Mouse (Mus musculus) forebrain, embryonic 10.5 days (tissue): ENCODE measurements around the gene Ptprcap. TPM values are rescaled to one million over a fixed set of nuclear protein-coding genes. Genes with fewer than 3 reads are reported as not detected.
A peak's percentile ranks its signal among the peaks of the same experiment; 100 is the strongest.
"Not testable (repeated sequence)": the region's sequence is repeated elsewhere in the genome, so short reads cannot be mapped to it uniquely, and the experiment has no call there.

Experiments
- DNase-seq: peaks from one replicate; pipeline ENCODE4 v3.0.0-alpha.2; 2017; ENCODE audit warnings: low spot score; ENCODE audit errors: extremely low spot score
- H3K27ac ChIP-seq: fragments of 300-500 bp; sonication (generic); 2 replicates; pipeline ENCODE4 v1.5.1; 2016; ENCODE audit warnings: mild to moderate bottlenecking
- H3K27me3 ChIP-seq: fragments of 300-500 bp; sonication (generic); 2 replicates; pipeline ENCODE4 v1.6.1; 2016; ENCODE audit warnings: mild to moderate bottlenecking; ENCODE audit not compliant: poor library complexity, severe bottlenecking
- H3K36me3 ChIP-seq: fragments of 300-500 bp; sonication (generic); replicated peaks from 2 replicates; pipeline ENCODE4 v1.6.1; 2016; ENCODE audit warnings: mild to moderate bottlenecking, moderate library complexity
- H3K4me1 ChIP-seq: fragments of 300-500 bp; sonication (generic); 2 replicates; pipeline ENCODE4 v1.6.1; 2016
- H3K4me3 ChIP-seq: fragments of 300-500 bp; sonication (generic); 2 replicates; pipeline ENCODE4 v1.5.1; 2016; ENCODE audit warnings: mild to moderate bottlenecking, moderate library complexity
- H3K9me3 ChIP-seq: fragments of 300-500 bp; sonication (generic); 2 replicates; pipeline ENCODE4 v1.6.1; 2016; ENCODE audit warnings: mild to moderate bottlenecking, moderate library complexity
- WGBS: fragments of 180-500 bp; shearing (Covaris S2); methylation state at CpG from one replicate; pipeline ENCODE4 v1.1.7; 2016; 5-methylcytosine and 5-hydroxymethylcytosine counted together
- polyA plus RNA-seq: library from polyadenylated mRNA; unstranded; fragments of >200 nt; fragmentation: Nextera tagmentation; extraction: Ambion mirVana; gene quantifications from 2 replicates; pipeline ENCODE4 v1.2.1, GENCODE M21; 2016

Ptprcap gene
- polyA plus RNA-seq, 1 experiment from 2014 or later, result not detected

DNA sequence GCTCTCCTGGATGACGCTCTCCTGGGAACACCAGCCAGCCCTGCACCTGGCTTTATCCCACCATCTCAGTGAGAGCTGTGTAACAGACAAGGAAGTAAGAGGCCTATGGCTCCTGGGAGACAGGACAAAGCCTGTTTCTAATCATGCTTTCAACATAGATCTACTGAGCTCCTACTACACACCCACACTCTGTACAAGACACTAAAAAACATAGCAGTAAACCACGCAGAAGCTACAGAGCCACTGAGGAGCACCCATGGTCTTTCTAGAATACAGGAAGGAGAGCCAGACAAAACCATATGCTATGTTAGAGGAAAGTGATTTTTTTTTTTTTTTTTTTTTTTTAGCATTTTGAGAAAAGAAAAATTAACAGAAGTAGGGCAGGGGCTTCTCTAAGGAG is 35.1 kb upstream of the Ptprcap start:
- H3K4me1 ChIP-seq, result peaks cover 21% of the 10 kb centered on the region
- no peak overlapping the region for H3K4me3 ChIP-seq
- H3K27me3 ChIP-seq, result peaks cover 7% of the 10 kb centered on the region; the same call in 1 of the 2 replicates
- no peaks in the 10 kb centered on the region for H3K9me3 ChIP-seq
- no peak for DNase-seq
- 96% methylated on average over 2 of the region's 2 CpGs for WGBS
- no peak overlapping the region for H3K27ac ChIP-seq
- H3K36me3 ChIP-seq, result peaks cover 50% of the 10 kb centered on the region

- Histone ChIP-seq H3K36me3 (peaks cover 34% of the 10 kb centered on the region), H3K27ac (no peak overlapping the region), H3K9me3 (no peaks in the 10 kb centered on the region), H3K4me1 (peaks cover 18% of the 10 kb centered on the region), H3K4me3 (peak overlapping the region; percentile 57; the same call in 1 of the 2 replicates), H3K27me3 (peaks cover 7% of the 10 kb centered on the region; the same call in 1 of the 2 replicates)
- DNase-seq, result no peak
- WGBS, result 89% methylated on average over 6 of the region's 6 CpGs
Observed at GRCm38 (mm10) chr19:4119716-4120487, 33.5 kb upstream of the Ptprcap start.

GRCm38 (mm10) chr19:4120496-4120895 is 32.9 kb upstream of the Ptprcap start:
- peak overlapping the region; percentile 57 for H3K4me3 ChIP-seq

GRCm38 (mm10) chr19:4121097-4121805 is 32.2 kb upstream of the Ptprcap start:
- WGBS, result 3% methylated on average over 38 of the region's 38 CpGs
- Histone ChIP-seq H3K4me3 (peak overlapping the region; percentile 57), H3K9me3 (no peaks in the 10 kb centered on the region), H3K36me3 (peaks cover 21% of the 10 kb centered on the region), H3K27ac (peak overlapping the region; percentile 91), H3K27me3 (peaks cover 7% of the 10 kb centered on the region; the same call in 1 of the 2 replicates), H3K4me1 (peaks cover 23% of the 10 kb centered on the region)
- peak; percentile 96 for DNase-seq

More at GRCm38 (mm10) chr19:4120496-4120895, 32.9 kb upstream of the Ptprcap start:
- DNase-seq, result no peak
- WGBS, result 91% methylated on average over 2 of the region's 2 CpGs
- Histone ChIP-seq H3K4me1 (peaks cover 23% of the 10 kb centered on the region), H3K9me3 (no peaks in the 10 kb centered on the region), H3K27ac (no peak overlapping the region), H3K36me3 (peaks cover 28% of the 10 kb centered on the region), H3K27me3 (peaks cover 7% of the 10 kb centered on the region; the same call in 1 of the 2 replicates)

GRCm38 (mm10) chr19:4121896-4122295 is 31.5 kb upstream of the Ptprcap start:
- not testable (repeated sequence) for H3K27ac ChIP-seq

GRCm38 (mm10) chr19:4122411-4123370 is 30.7 kb upstream of the Ptprcap start:
- H3K9me3 ChIP-seq, result no peaks in the 10 kb centered on the region

More at GRCm38 (mm10) chr19:4121896-4122295, 31.5 kb upstream of the Ptprcap start:
- H3K9me3 ChIP-seq, H3K27me3 ChIP-seq, DNase-seq, H3K4me3 ChIP-seq: not testable (repeated sequence)
- Histone ChIP-seq H3K4me1 (peaks cover 30% of the 10 kb centered on the region), H3K36me3 (peaks cover 15% of the 10 kb centered on the region)
- 56% methylated on average over 6 of the region's 6 CpGs for WGBS

DNA sequence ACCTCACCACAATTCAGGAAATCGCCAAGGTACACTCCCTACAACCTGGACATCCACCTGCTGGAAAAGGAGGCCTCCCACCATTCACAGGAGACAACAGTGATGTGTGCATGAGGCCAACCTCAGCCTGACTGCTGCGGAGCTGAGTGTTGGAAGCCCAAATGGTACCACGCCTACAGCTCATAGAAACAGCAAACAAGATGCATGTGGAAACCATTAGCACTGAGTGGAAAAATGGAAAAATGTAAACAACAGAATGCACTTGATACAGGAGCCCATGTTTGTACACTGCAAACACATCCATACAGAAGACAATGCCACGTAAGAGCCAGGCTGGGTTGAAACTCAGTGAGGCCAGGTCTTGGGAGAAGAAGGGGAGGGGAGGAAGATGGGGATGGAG is 29.0 kb upstream of the Ptprcap start:
- Histone ChIP-seq H3K4me3 (no peak overlapping the region), H3K4me1 (peaks cover 38% of the 10 kb centered on the region), H3K36me3 (peaks cover 22% of the 10 kb centered on the region), H3K27me3 (peaks cover 7% of the 10 kb centered on the region; the same call in 1 of the 2 replicates), H3K9me3 (no peaks in the 10 kb centered on the region), H3K27ac (no peak overlapping the region)
- 88% methylated on average over 4 of the region's 4 CpGs for WGBS
- no peak for DNase-seq

More at GRCm38 (mm10) chr19:4122411-4123370, 30.7 kb upstream of the Ptprcap start:
- Histone ChIP-seq H3K27ac (no peak overlapping the region), H3K36me3 (peaks cover 11% of the 10 kb centered on the region), H3K4me1 (peaks cover 38% of the 10 kb centered on the region), H3K4me3 (no peak overlapping the region), H3K27me3 (peaks cover 7% of the 10 kb centered on the region; the same call in 1 of the 2 replicates)
- WGBS, result 89% methylated on average over 7 of the region's 7 CpGs
- no peak for DNase-seq

GRCm38 (mm10) chr19:4125268-4125667 is 28.1 kb upstream of the Ptprcap start:
- peaks cover 35% of the 10 kb centered on the region for H3K4me1 ChIP-seq
- not testable (repeated sequence) for H3K9me3 ChIP-seq, DNase-seq, H3K27me3 ChIP-seq
- peaks cover 30% of the 10 kb centered on the region for H3K36me3 ChIP-seq
- 28% methylated on average over 4 of the region's 4 CpGs for WGBS
- peak overlapping the region; percentile 92 for H3K27ac ChIP-seq
- peak overlapping the region; percentile 83 for H3K4me3 ChIP-seq

- WGBS, result 1% methylated on average over 63 of the region's 64 CpGs
- no peaks in the 10 kb centered on the region for H3K9me3 ChIP-seq
- no peaks in the 10 kb centered on the region for H3K27me3 ChIP-seq
- H3K4me1 ChIP-seq, result peaks cover 28% of the 10 kb centered on the region
- peak within 1 kb of the TSS; percentile 92 for H3K27ac ChIP-seq
- H3K36me3 ChIP-seq, result peaks cover 37% of the 10 kb centered on the region
- H3K4me3 ChIP-seq, result peak within 1 kb of the TSS; percentile 83
- peak; percentile 98 for DNase-seq
Observed at GRCm38 (mm10) chr19:4125741-4126696, 27.4 kb upstream of the Ptprcap start, which contains the start of gene Aip. Gene Aip, minus strand, starts transcription at chr19:4125858.

DNA sequence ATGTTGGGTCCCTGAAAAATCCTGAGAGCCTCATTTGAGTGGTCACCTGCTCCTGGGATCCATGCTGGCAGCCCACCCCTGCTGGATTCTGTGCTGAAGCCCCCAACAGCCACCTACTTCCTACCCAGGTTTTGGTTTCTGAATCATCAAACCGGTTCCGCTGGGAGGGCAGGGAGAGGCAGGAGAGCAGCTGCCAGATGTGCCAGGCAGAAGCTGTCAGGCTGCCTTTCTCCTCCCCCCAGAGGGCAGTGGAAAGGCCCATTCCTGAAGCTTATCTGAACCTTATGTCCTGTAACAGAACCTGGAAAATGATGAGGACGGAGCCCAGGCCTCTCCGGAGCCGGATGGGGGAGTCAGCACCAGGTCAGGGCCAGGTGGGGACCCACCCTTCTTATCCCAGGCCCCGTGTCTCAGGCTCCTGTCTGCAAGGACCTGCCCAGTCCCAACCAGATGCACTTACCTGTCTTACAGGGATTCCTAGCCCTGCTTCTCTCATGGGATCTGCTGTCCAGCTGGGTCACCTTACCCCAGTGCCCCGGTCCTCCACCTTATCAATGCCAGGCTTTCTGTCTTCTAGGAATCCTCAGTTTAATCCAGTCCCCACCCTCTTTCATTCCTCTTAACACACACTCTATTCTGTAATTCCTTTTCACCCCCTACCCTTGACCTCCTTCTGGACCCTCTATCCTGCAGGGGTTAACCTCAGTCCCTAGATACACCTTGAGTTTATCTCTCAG is 26.5 kb upstream of the Ptprcap start:
- no peak for DNase-seq
- Histone ChIP-seq H3K4me3 (peak overlapping the region; percentile 83), H3K27ac (peak overlapping the region; percentile 92), H3K4me1 (peaks cover 20% of the 10 kb centered on the region), H3K9me3 (no peaks in the 10 kb centered on the region), H3K36me3 (peaks cover 46% of the 10 kb centered on the region), H3K27me3 (no peaks in the 10 kb centered on the region)
- WGBS, result 66% methylated on average over 7 of the region's 7 CpGs

GRCm38 (mm10) chr19:4129462-4129861 is 23.9 kb upstream of the Ptprcap start:
- H3K4me1 ChIP-seq, result peaks cover 20% of the 10 kb centered on the region
- H3K9me3 ChIP-seq, result no peaks in the 10 kb centered on the region
- WGBS, result 94% methylated on average over 7 of the region's 7 CpGs
- no peaks in the 10 kb centered on the region for H3K27me3 ChIP-seq
- H3K27ac ChIP-seq, result no peak overlapping the region
- H3K4me3 ChIP-seq, result no peak overlapping the region
- DNase-seq, result no peak
- H3K36me3 ChIP-seq, result peaks cover 58% of the 10 kb centered on the region
